Mouse (Mus musculus): Measurements from ENCODE around the gene Hcrtr1. TPM values are rescaled to one million over a fixed set of nuclear protein-coding genes. Genes with fewer than 3 reads are reported as not detected.

Hcrtr1 gene
- polyA plus RNA-seq, 1 experiment from 2014 or later: 0.71 TPM

- Histone ChIP-seq H3K4me1 (replicated peaks) (peaks cover 30% of the 10 kb centered on the region), H3K9me3 (no peaks in the 10 kb centered on the region), H3K27ac (replicated peaks) (no peak within 1 kb of the TSS), H3K27me3 (peaks cover 38% of the 10 kb centered on the region), H3K4me3 (peak within 1 kb of the TSS; percentile 19), H3K36me3 (no peaks in the 10 kb centered on the region), H3K4me2 (peak within 1 kb of the TSS; percentile 41), H3K9ac (0 out of 2 replicates have a peak within 1 kb of the TSS, but pooled peaks have one; percentile 18)
- WGBS: 2% methylated on average over 14 of the region's 14 CpGs
- no peak for ATAC-seq (ENCODE audit: low read depth)
Observed at GRCm38 (mm10) chr4:130175072-130175711, 36.0 kb upstream of the Hcrtr1 start, which contains the start of gene Tinagl1. Tinagl1 (minus strand) TSS chr4:130175122.

- Histone ChIP-seq H3K4me1 (replicated peaks) (peaks cover 30% of the 10 kb centered on the region), H3K9ac (0 out of 2 replicates have a peak overlapping the region, but pooled peaks have one; percentile 18), H3K27me3 (peaks cover 38% of the 10 kb centered on the region), H3K4me3 (peak overlapping the region; percentile 19), H3K9me3 (no peaks in the 10 kb centered on the region), H3K36me3 (no peaks in the 10 kb centered on the region), H3K4me2 (peak overlapping the region; percentile 41), H3K27ac (replicated peaks) (no peak overlapping the region)
- WGBS: 5% methylated on average over 25 of the region's 25 CpGs
- peak; percentile 23; the same call in 1 of the 2 replicates for ATAC-seq (ENCODE audit: low read depth)
Observed at GRCm38 (mm10) chr4:130174335-130175031, 35.3 kb upstream of the Hcrtr1 start.

GRCm38 (mm10) chr4:130173911-130174311, 34.8 kb upstream of the Hcrtr1 start:
- no peaks in the 10 kb centered on the region for H3K36me3 ChIP-seq
- H3K9me3 ChIP-seq: no peaks in the 10 kb centered on the region
- H3K27me3 ChIP-seq: peaks cover 38% of the 10 kb centered on the region
- no peak overlapping the region for H3K9ac ChIP-seq
- H3K27ac ChIP-seq (replicated peaks): no peak overlapping the region
- peaks cover 30% of the 10 kb centered on the region for H3K4me1 ChIP-seq (replicated peaks)
- no peak overlapping the region for H3K4me3 ChIP-seq
- no peak for ATAC-seq (ENCODE audit: low read depth)
- 48% methylated on average over 19 of the region's 19 CpGs for WGBS
- H3K4me2 ChIP-seq: peak overlapping the region; percentile 41; the same call in 1 of the 2 replicates

- Histone ChIP-seq H3K9ac (no peak overlapping the region), H3K27ac (replicated peaks) (no peak overlapping the region), H3K9me3 (no peaks in the 10 kb centered on the region), H3K4me1 (replicated peaks) (peaks cover 35% of the 10 kb centered on the region), H3K4me3 (no peak overlapping the region), H3K4me2 (no peak overlapping the region), H3K27me3 (peaks cover 38% of the 10 kb centered on the region), H3K36me3 (no peaks in the 10 kb centered on the region)
- no peak for ATAC-seq (ENCODE audit: low read depth)
- WGBS: 67% methylated on average over 11 of the region's 11 CpGs
Observed at GRCm38 (mm10) chr4:130173060-130173822, 34.1 kb upstream of the Hcrtr1 start.

DNA sequence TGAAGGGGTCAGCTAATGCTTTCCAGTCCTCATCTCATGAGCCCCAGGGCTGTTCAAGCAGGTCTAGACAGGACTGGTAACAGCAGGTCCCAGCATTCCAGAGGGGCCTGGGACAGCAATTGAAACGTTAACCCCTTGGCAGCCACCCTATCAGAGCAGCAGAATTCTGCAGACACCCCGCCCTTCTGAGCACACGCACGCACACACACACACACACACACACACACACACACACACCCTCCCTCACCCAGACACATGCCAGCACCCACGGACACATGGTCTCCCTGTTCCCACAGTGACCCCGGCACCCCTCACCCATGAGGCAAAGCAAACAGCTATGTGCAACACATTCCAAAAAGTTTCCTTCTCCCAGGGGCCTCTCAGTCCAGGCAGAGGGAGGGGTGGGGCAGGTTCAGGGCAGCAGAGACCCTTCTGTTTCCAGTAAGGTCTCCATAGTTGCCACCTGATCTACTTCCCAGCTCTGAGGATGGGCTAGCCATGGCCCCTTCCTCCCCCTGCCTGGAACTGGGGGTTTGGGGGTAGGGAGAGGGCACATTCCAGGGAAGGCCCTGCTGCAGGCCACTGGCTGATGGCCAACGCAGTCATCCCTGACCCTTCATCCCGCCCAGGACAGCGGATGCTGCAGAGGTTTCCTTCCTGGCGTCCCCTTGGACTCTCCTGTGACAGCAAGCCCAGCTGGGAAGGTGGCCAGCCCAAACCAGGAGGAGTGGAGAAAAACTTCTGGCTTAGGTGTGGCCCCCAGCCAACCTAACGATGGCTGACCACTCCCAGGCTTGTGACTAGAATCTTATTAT, 33.0 kb upstream of the Hcrtr1 start:
- 65% methylated on average over 11 of the region's 11 CpGs for WGBS

DNA sequence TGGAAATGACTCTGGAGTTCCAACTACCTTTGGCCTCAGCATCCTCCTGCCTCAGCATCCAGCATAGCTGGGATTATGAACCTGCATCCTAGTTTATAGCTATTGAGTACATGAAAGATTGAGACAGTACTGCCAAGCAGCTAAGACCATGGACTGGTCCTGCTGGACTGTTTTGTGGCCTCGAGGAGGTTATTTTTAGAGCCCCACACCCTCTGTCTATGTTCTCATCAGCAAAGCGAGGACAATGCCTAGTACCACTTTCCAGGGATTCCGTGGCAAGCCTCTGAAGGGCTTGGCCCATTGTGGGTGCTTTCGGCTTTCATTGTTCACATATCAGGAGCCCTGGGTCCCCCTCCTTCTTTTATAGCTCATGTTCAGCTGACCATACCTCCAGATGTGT, 31.2 kb upstream of the Hcrtr1 start:
- no peaks in the 10 kb centered on the region for H3K9me3 ChIP-seq
- WGBS: 85% methylated on average over 4 of the region's 4 CpGs
- H3K4me3 ChIP-seq: no peak overlapping the region
- H3K4me1 ChIP-seq (replicated peaks): peaks cover 40% of the 10 kb centered on the region
- ATAC-seq (ENCODE audit: low read depth): no peak
- H3K4me2 ChIP-seq: no peak overlapping the region
- H3K27ac ChIP-seq (replicated peaks): no peak overlapping the region
- H3K27me3 ChIP-seq: peaks cover 46% of the 10 kb centered on the region
- H3K36me3 ChIP-seq: no peaks in the 10 kb centered on the region
- H3K9ac ChIP-seq: no peak overlapping the region

More for the DNA sequence above, 33.0 kb upstream of the Hcrtr1 start:
- Histone ChIP-seq H3K4me2 (no peak overlapping the region), H3K9me3 (no peaks in the 10 kb centered on the region), H3K27ac (replicated peaks) (no peak overlapping the region), H3K4me3 (no peak overlapping the region), H3K27me3 (peaks cover 38% of the 10 kb centered on the region), H3K9ac (no peak overlapping the region), H3K36me3 (no peaks in the 10 kb centered on the region), H3K4me1 (replicated peaks) (peaks cover 44% of the 10 kb centered on the region)
- no peak for ATAC-seq (ENCODE audit: low read depth)

DNA sequence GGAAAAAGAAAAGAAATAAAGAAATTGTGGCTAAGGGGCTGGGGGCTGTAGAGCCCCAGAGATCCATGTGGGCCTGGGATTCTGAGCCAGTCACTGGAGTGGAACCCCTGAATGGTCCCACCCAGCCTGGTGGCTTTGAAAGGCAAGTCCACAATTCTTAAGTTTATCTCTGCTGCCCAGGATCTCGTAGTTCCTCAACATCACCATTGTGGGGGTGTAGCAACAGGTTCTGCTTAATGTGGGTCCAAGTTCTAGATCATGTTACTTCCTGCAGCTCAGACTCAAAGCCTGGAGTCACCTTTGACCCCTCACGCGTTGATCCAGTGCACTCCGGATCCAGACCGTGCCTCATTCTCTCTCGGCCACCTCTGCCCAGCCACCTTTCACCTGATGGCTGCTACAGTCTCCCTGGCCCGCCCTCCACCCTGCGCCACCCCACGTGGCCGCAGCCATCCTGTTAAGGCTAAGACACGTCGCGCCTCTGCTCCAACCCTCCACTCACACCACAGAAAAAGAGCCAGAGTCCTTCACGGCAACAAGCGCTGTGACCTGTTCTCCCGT, 30.3 kb upstream of the Hcrtr1 start:
- no peaks in the 10 kb centered on the region for H3K9me3 ChIP-seq
- H3K4me3 ChIP-seq: no peak overlapping the region
- H3K4me2 ChIP-seq: no peak overlapping the region
- no peak overlapping the region for H3K9ac ChIP-seq
- WGBS: 87% methylated on average over 16 of the region's 16 CpGs
- no peak overlapping the region for H3K27ac ChIP-seq (replicated peaks)
- H3K27me3 ChIP-seq: peaks cover 46% of the 10 kb centered on the region
- H3K4me1 ChIP-seq (replicated peaks): peaks cover 31% of the 10 kb centered on the region
- no peaks in the 10 kb centered on the region for H3K36me3 ChIP-seq
- ATAC-seq (ENCODE audit: low read depth): no peak

- WGBS: 35% methylated on average over 16 of the region's 16 CpGs
- Histone ChIP-seq H3K36me3 (no peaks in the 10 kb centered on the region), H3K4me1 (replicated peaks) (peaks cover 26% of the 10 kb centered on the region), H3K4me2 (peak overlapping the region; percentile 24; the same call in 1 of the 2 replicates), H3K27ac (replicated peaks) (no peak overlapping the region), H3K9me3 (no peaks in the 10 kb centered on the region), H3K4me3 (no peak overlapping the region), H3K9ac (no peak overlapping the region), H3K27me3 (peaks cover 46% of the 10 kb centered on the region)
- ATAC-seq (ENCODE audit: low read depth): no peak
Observed at GRCm38 (mm10) chr4:130168280-130169183, 29.4 kb upstream of the Hcrtr1 start.

DNA sequence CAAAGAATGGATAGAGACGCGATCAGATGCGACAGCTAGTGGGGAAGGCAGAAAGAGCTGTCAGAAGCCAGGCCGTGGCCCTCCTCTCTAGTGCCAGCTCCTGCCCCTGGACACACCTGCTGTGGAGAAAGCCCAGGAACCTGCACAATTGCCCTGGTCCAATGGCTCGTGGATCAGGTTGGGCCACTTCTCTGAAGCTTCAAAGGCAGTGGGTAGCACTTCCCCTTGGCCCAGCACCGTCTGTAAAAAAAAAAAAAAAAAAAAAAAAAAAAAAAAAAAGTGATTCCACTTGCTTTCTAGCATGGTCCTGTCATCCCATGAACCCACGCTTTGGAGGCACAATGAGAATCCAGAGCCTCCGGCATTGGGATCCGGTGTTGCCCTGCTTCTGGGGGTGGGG, 28.7 kb upstream of the Hcrtr1 start:
- Histone ChIP-seq H3K4me1 (replicated peaks) (peaks cover 34% of the 10 kb centered on the region), H3K4me3 (0 out of 2 replicates have a peak overlapping the region, but pooled peaks have one; percentile 2), H3K27me3 (peaks cover 47% of the 10 kb centered on the region), H3K4me2 (peak overlapping the region; percentile 38), H3K36me3 (no peaks in the 10 kb centered on the region), H3K27ac (replicated peaks) (no peak overlapping the region), H3K9me3 (no peaks in the 10 kb centered on the region), H3K9ac (no peak overlapping the region)
- WGBS: 50% methylated on average over 9 of the region's 9 CpGs
- no peak for ATAC-seq (ENCODE audit: low read depth)

GRCm38 (mm10) chr4:130167321-130167720, 28.2 kb upstream of the Hcrtr1 start:
- no peak overlapping the region for H3K9ac ChIP-seq
- H3K4me1 ChIP-seq (replicated peaks): peaks cover 35% of the 10 kb centered on the region
- no peaks in the 10 kb centered on the region for H3K36me3 ChIP-seq
- H3K9me3 ChIP-seq: no peaks in the 10 kb centered on the region
- WGBS: 51% methylated on average over 22 of the region's 22 CpGs
- no peak for ATAC-seq (ENCODE audit: low read depth)
- H3K4me2 ChIP-seq: peak overlapping the region; percentile 38
- 0 out of 2 replicates have a peak overlapping the region, but pooled peaks have one; percentile 2 for H3K4me3 ChIP-seq
- no peak overlapping the region for H3K27ac ChIP-seq (replicated peaks)
- H3K27me3 ChIP-seq: peaks cover 47% of the 10 kb centered on the region

All from neural tube, embryonic 13.5 days (tissue).